Mouse (Mus musculus) midbrain, embryonic 10.5 days (tissue): ENCODE measurements around the gene Exoc2. TPM values are rescaled to one million over a fixed set of nuclear protein-coding genes. Genes with fewer than 3 reads are reported as not detected.

Experiments used
- DNase-seq: peaks from one replicate; pipeline ENCODE4 v3.0.0-alpha.2; 2017; ENCODE audit warnings: low spot score
- H3K27ac ChIP-seq: fragments of 300-500 bp; sonication (generic); replicated peaks from 2 replicates; pipeline ENCODE4 v1.5.1; 2016; ENCODE audit warnings: mild to moderate bottlenecking
- H3K27me3 ChIP-seq: fragments of 300-500 bp; sonication (generic); 2 replicates; pipeline ENCODE4 v1.6.1; 2016; ENCODE audit warnings: low read depth, mild to moderate bottlenecking; ENCODE audit not compliant: poor library complexity, severe bottlenecking
- H3K36me3 ChIP-seq: fragments of 300-500 bp; sonication (generic); 2 replicates; pipeline ENCODE4 v1.6.1; 2016; ENCODE audit warnings: mild to moderate bottlenecking, moderate library complexity
- H3K4me1 ChIP-seq: fragments of 300-500 bp; sonication (generic); 2 replicates; pipeline ENCODE4 v1.6.1; 2016
- H3K4me3 ChIP-seq: fragments of 300-500 bp; sonication (generic); 2 replicates; pipeline ENCODE4 v1.5.1; 2016; ENCODE audit warnings: mild to moderate bottlenecking, moderate library complexity
- H3K9me3 ChIP-seq: fragments of 300-500 bp; sonication (generic); replicated peaks from 2 replicates; pipeline ENCODE4 v1.6.1; 2016; ENCODE audit warnings: mild to moderate bottlenecking
- WGBS: fragments of 180-500 bp; shearing (Covaris S2); methylation state at CpG from one replicate; pipeline ENCODE4 v1.1.7; 2016; 5-methylcytosine and 5-hydroxymethylcytosine counted together
- polyA plus RNA-seq: library from polyadenylated mRNA; unstranded; fragments of >200 nt; fragmentation: Nextera tagmentation; extraction: Ambion mirVana; gene quantifications from 2 replicates; pipeline ENCODE4 v1.2.1, GENCODE M21; 2016

Gene Exoc2
- polyA plus RNA-seq, 1 experiment from 2014 or later, result 36.2 TPM

DNA sequence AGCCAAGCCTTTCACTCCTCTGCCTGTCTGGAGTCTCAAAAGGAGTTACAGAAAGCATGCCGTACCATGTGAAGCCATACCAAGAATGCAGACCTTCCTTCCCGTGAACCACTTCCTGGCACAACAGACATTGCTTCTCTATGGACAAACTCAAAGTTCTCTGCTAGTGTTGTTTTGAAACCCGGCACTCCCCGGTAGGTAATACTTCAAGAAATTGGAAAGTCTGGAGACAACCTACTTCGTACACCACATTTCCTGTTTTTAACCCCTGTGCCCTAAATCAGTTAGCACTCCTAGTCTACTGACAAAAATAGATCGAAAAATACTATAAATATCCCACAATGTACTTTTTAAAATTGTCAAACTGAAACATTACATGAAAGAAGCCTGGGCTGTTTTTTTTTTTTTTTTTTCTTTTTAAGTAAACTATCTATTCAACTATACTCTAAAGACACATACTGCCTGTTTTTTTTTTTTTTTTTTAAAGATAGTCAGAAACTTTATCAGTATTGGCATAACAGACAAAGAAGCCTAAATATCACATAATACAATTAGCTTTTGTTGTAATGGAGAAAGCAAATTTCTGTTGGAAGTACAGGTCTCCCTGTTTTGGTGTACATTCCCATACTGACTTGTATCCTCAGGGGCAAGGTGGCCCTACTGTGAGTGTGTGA, 140.3 kb downstream of the Exoc2 start:
- Histone ChIP-seq H3K9me3 (no peaks in the 10 kb centered on the region), H3K36me3 (peaks cover 5% of the 10 kb centered on the region; the same call in 1 of the 2 replicates), H3K27ac (no peak overlapping the region), H3K4me3 (no peak overlapping the region), H3K4me1 (no peaks in the 10 kb centered on the region), H3K27me3 (no peaks in the 10 kb centered on the region)
- no peak for DNase-seq
- WGBS, result 91% methylated on average over 6 of the region's 6 CpGs

DNA sequence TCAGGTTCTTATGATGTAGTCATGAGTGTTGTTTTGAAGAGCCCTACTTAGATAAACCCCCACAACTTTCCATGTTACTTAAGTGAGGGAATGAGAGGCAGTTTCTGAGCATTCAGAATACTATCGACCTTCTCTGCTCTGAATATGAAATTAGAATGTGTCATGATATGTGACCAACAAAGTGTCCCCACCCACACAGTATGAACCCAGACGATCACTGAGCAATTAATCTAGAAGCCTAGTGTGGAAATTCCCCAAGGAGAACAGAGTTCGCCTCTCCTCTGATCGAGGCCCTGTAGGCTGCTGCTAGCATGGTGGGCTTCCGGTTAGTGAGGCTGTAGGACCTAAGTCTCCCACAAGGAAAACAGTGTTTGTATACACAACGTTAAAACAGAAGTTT, 142.5 kb downstream of the Exoc2 start:
- no peaks in the 10 kb centered on the region for H3K27me3 ChIP-seq
- no peak for DNase-seq
- no peaks in the 10 kb centered on the region for H3K4me1 ChIP-seq
- 85% methylated on average over 6 of the region's 6 CpGs for WGBS
- H3K36me3 ChIP-seq, result no peaks in the 10 kb centered on the region
- H3K27ac ChIP-seq, result no peak overlapping the region
- H3K4me3 ChIP-seq, result no peak overlapping the region
- H3K9me3 ChIP-seq, result no peaks in the 10 kb centered on the region

DNA sequence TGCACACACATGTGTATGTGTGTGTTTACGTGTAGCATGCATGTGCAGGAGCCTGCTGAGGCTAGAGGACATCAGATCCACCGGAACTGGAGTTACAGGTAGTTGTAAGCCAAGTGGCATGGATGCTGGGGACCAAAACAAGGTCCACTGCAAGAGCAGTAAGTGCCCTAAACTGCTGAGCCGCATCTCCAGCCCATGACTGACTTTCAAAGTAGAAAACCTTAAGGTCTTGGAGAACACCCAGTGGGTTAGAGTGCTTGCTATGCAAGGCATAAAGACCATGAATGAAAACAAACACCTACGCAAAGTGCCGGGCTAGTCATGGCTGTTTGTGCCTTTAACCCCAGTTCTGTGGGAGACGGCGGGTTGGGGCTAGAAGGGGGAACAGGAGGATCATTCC, 147.4 kb downstream of the Exoc2 start:
- no peak overlapping the region for H3K27ac ChIP-seq
- no peaks in the 10 kb centered on the region for H3K4me1 ChIP-seq
- 97% methylated on average over 7 of the region's 7 CpGs for WGBS
- DNase-seq, result no peak
- no peaks in the 10 kb centered on the region for H3K27me3 ChIP-seq
- no peak overlapping the region for H3K4me3 ChIP-seq
- peaks cover 13% of the 10 kb centered on the region for H3K36me3 ChIP-seq
- no peaks in the 10 kb centered on the region for H3K9me3 ChIP-seq

DNA sequence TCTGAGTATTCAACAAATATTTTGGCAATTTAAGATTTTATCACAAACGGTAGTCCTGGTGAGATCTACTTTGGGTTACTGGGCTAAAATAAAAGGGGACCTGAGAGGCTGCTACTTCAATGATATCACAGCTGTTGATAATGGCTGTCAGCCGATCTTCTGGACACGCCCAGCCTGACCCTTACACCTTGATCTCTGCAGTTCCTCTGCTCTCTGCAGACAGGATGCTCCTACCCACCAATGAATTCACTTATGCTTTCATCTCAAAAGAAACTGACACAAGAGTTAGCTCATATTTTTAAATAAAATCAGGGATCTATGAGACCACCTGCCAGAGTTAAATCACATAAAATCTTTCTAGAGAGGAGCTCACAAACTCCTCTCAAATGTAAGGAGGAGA, 149.0 kb downstream of the Exoc2 start:
- Histone ChIP-seq H3K36me3 (peaks cover 26% of the 10 kb centered on the region), H3K4me1 (no peaks in the 10 kb centered on the region), H3K9me3 (no peaks in the 10 kb centered on the region), H3K27ac (no peak overlapping the region), H3K4me3 (no peak overlapping the region), H3K27me3 (no peaks in the 10 kb centered on the region)
- DNase-seq, result no peak
- 93% methylated on average over 3 of the region's 3 CpGs for WGBS

DNA sequence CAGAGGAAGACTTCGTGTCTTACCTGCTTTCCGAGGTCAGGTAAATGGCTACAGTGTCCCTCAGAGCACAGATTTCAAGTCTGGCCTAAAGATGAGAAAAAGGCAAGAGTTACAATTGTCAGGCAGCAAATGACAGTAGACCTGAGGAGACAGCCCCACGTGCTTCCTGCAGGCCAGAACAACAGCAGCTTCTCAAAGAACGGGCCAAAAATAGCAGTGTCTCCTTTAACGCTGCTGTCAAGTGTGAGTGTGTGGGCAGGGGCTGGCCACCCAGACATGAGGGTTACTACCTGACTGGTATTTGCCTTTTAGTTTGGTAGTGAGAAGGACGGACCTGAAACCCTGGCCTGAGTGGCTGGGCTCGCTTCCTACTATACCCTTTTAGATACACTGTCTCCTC, 153.3 kb downstream of the Exoc2 start:
- Histone ChIP-seq H3K36me3 (peaks cover 55% of the 10 kb centered on the region), H3K4me3 (no peak overlapping the region), H3K9me3 (no peaks in the 10 kb centered on the region), H3K27me3 (no peaks in the 10 kb centered on the region), H3K4me1 (no peaks in the 10 kb centered on the region), H3K27ac (no peak overlapping the region)
- no peak for DNase-seq
- WGBS, result 95% methylated on average over 7 of the region's 7 CpGs

DNA sequence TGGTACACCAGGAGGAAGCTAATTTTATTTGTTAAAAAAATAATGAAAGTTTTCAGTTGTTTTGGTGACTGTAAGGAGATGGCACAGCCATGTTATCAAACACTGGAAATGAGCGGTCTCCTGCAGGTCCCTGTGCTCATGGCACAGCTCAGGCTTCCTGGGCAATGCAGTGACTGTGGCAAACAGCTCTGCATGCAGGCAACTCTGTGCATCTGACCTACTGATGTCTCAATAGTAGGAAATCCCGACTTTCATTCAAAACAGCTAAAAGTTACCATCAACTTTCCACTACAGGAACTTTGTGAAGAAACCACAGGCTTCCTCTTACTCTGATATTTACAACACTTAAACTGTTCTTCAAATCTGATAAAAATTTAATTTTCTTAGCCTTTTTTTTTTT, 154.0 kb downstream of the Exoc2 start:
- Histone ChIP-seq H3K4me1 (no peaks in the 10 kb centered on the region), H3K9me3 (no peaks in the 10 kb centered on the region), H3K36me3 (peaks cover 61% of the 10 kb centered on the region), H3K27me3 (no peaks in the 10 kb centered on the region), H3K4me3 (no peak overlapping the region), H3K27ac (no peak overlapping the region)
- 89% methylated on average over 2 of the region's 2 CpGs for WGBS
- no peak for DNase-seq

DNA sequence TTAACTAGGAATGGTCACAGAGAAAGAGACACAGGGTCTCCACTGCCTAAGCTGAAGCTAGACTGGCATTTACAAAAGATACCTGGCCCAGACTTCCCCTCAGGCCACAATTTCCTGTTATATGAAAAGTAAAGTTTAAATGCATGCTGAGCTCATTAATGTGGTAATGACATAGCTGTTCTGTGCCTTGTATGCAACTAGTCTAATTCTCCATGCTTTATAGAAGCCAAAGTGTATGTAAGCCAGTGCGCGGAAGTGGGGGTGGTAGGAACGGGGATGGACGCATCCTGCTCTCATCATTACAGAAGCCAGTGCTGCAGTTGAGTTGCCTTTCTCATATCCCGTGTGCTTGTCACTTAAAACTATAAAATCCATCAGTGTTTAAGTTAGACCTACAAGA, 156.5 kb downstream of the Exoc2 start:
- H3K36me3 ChIP-seq, result peaks cover 66% of the 10 kb centered on the region
- WGBS, result 99% methylated on average over 5 of the region's 5 CpGs
- no peak for DNase-seq
- no peaks in the 10 kb centered on the region for H3K4me1 ChIP-seq
- no peaks in the 10 kb centered on the region for H3K27me3 ChIP-seq
- no peak overlapping the region for H3K27ac ChIP-seq
- H3K9me3 ChIP-seq, result no peaks in the 10 kb centered on the region
- H3K4me3 ChIP-seq, result no peak overlapping the region

DNA sequence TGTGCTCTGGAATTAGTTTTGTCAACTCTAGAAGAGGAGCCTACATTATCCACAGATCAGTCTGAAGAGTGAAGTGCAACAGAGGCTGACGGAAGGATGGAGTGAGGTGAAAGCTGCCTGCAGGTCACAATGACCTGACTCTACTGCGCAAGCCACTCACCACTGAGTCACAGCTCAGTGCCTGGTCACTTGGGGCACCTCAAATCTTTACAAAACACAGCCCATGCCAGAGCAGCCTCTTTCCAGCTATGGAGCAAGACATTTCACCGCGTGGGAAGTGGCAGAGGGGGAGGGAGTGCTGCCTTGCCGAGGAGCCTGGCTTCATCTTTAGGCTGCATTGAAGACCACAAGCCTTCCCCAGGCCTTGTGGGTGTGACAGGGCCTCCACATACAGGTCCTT, 159.6 kb downstream of the Exoc2 start:
- no peaks in the 10 kb centered on the region for H3K4me1 ChIP-seq
- no peak overlapping the region for H3K27ac ChIP-seq
- no peak for DNase-seq
- 84% methylated on average over 5 of the region's 5 CpGs for WGBS
- peaks cover 41% of the 10 kb centered on the region for H3K36me3 ChIP-seq
- H3K4me3 ChIP-seq, result no peak overlapping the region
- no peaks in the 10 kb centered on the region for H3K9me3 ChIP-seq
- no peaks in the 10 kb centered on the region for H3K27me3 ChIP-seq

DNA sequence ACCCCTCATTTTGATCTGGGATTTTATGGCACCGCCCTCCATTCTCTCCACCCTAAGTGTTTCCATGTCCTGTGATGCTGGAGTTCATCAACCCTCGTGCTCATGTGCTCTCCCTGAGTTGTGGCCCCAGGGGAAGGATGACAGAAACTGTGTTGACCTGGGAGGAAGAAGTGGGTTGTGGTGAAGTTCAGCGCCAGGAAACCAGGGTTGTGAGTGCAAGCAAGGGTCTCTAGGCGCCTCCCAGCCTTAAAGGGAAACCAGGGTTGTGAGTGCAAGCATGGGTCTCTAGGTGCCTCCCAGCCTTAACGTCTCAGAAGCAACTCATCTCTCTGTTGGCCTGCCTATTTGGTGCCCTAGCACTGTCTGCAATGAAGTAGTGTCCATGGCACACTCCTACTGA, 160.4 kb downstream of the Exoc2 start:
- DNase-seq, result no peak
- H3K4me1 ChIP-seq, result no peaks in the 10 kb centered on the region
- no peaks in the 10 kb centered on the region for H3K9me3 ChIP-seq
- H3K27me3 ChIP-seq, result no peaks in the 10 kb centered on the region
- 84% methylated on average over 5 of the region's 5 CpGs for WGBS
- H3K36me3 ChIP-seq, result peaks cover 34% of the 10 kb centered on the region
- no peak overlapping the region for H3K27ac ChIP-seq
- no peak overlapping the region for H3K4me3 ChIP-seq

DNA sequence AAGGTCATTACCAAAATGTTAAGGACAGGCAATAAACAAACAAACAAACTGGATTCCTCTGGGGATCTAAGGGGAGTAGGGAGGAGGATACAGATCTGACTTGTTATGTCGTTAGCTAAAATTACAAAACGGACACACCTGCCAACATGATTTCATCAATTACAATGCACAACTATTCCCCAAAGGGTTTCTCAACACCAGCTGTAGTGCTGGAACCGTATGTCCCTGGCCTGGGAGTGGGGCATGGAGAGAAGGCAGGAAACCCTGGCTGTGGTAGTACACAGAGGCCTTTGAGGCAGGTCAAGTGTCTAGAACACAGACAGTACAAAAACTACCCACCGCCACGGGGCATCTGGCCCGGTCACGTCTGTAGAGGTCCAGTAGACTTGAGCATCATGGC, 164.7 kb downstream of the Exoc2 start:
- no peak for DNase-seq
- Histone ChIP-seq H3K4me1 (no peaks in the 10 kb centered on the region), H3K27ac (no peak overlapping the region), H3K9me3 (no peaks in the 10 kb centered on the region), H3K36me3 (peaks cover 4% of the 10 kb centered on the region), H3K4me3 (no peak overlapping the region), H3K27me3 (no peaks in the 10 kb centered on the region)
- 94% methylated on average over 7 of the region's 7 CpGs for WGBS

DNA sequence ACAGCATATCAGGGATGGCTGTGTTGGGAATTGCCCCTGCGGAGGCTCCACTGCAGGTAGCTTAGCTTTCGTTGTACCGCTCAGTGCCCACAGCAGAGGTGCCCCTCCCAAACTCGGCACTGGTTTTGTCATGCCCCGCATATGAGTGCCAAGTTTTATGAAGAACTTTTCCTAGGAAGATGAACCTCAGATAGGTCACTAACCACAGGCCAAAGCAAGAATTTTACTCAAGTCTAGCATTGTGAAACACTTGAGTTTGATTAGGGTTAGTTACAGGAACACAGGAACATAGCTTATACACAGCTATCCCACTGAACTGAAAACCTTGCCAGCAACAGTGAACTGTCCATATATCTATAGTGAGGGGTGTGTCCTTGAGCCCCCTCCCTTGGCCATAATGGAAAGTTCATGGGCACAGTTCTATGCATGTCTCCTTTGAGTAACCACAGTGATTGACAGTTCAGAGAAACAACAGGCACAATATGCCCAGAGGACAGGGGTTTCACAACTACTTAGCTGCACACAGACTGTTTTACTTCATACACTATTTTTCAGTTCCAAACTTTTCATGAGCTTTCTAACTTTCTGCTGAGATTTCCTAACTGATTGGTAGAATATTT, 171.4 kb downstream of the Exoc2 start:
- 90% methylated on average over 5 of the region's 5 CpGs for WGBS

DNA sequence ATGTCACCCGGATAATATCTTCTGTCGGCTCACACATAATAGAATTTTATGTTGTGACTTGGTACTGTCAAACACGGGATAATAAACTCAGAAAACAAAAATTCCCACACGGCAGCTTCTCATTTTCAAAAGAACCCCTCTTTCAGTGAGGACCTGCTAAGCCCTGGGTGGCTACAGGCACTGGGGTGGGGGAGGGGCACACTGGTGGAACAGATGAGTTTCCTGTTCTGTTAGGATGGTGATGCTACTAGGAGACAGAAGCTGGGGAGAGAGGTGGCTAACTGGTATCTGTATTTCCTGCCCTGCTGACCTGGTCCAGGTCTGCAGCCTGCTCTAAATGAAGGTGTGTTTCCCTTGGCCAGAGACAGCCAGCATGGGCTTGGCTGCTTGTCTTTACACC, 172.0 kb downstream of the Exoc2 start:
- Histone ChIP-seq H3K9me3 (no peaks in the 10 kb centered on the region), H3K27me3 (no peaks in the 10 kb centered on the region), H3K36me3 (no peaks in the 10 kb centered on the region), H3K4me3 (no peak overlapping the region), H3K4me1 (no peaks in the 10 kb centered on the region; the same call in 1 of the 2 replicates), H3K27ac (no peak overlapping the region)
- 91% methylated on average over 4 of the region's 4 CpGs for WGBS
- no peak for DNase-seq

More for the DNA sequence above, 171.4 kb downstream of the Exoc2 start:
- no peaks in the 10 kb centered on the region for H3K27me3 ChIP-seq
- no peak overlapping the region for H3K27ac ChIP-seq
- H3K9me3 ChIP-seq, result no peaks in the 10 kb centered on the region
- no peak for DNase-seq
- H3K36me3 ChIP-seq, result no peaks in the 10 kb centered on the region
- H3K4me1 ChIP-seq, result no peaks in the 10 kb centered on the region; the same call in 1 of the 2 replicates
- no peak overlapping the region for H3K4me3 ChIP-seq

DNA sequence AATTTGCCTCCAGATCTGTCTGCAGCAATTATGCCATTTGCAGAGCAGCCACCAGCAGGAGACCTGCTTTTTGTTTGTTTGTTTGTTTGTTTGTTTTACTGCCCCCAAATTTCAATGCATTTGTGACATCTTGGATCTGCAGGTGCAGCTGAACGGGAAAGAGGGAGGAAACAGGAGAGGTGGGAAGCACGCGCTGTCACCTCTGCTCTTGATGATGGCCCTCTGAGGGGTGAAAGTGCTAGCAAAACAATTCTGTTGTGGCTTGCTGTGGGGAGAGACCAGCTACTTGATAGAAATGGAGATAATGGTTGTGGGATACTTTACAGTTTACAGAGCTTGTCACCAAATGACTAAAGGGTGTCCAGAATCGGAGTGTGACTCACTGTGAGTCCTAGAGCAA, 177.9 kb downstream of the Exoc2 start:
- no peak for DNase-seq
- H3K9me3 ChIP-seq, result no peaks in the 10 kb centered on the region
- H3K4me1 ChIP-seq, result no peaks in the 10 kb centered on the region
- H3K4me3 ChIP-seq, result no peak overlapping the region
- H3K27ac ChIP-seq, result no peak overlapping the region
- H3K36me3 ChIP-seq, result no peaks in the 10 kb centered on the region
- WGBS, result 91% methylated on average over 4 of the region's 4 CpGs
- H3K27me3 ChIP-seq, result no peaks in the 10 kb centered on the region
